Mouse (Mus musculus): ENCODE measurements around the gene Pak2. TPM values are rescaled to one million over a fixed set of nuclear protein-coding genes. Genes with fewer than 3 reads are reported as not detected.
"Not testable (repeated sequence)": the region's sequence is repeated elsewhere in the genome, so short reads cannot be mapped to it uniquely, and the experiment has no call there.

Gene Pak2
- polyA plus RNA-seq, 1 experiment from 2014 or later = 38.3 TPM

- under 1% methylated on average over 29 of the region's 30 CpGs for WGBS
- peak overlapping the region; percentile 97 for H3K27ac ChIP-seq
- H3K9me3 ChIP-seq = no peaks in the 10 kb centered on the region
- H3K36me3 ChIP-seq = 0 out of 2 replicates have a peak, but pooled peaks cover 2% of the 10 kb centered on the region
- peaks cover 6% of the 10 kb centered on the region for H3K4me1 ChIP-seq (replicated peaks)
- H3K9ac ChIP-seq = peak overlapping the region; percentile 98
- H3K4me3 ChIP-seq (replicated peaks) = peak overlapping the region; percentile 94
- H3K4me2 ChIP-seq (replicated peaks) = peak overlapping the region; percentile 65
- no peak for ATAC-seq
- no peaks in the 10 kb centered on the region for H3K27me3 ChIP-seq (replicated peaks)
Measured at GRCm38 (mm10) chr16:32078408-32078990, 643 bp downstream of the Pak2 start.

- Histone ChIP-seq H3K4me1 (replicated peaks) (peaks cover 6% of the 10 kb centered on the region), H3K4me3 (replicated peaks) (peak overlapping the region; percentile 94), H3K36me3 (no peaks in the 10 kb centered on the region), H3K9me3 (no peaks in the 10 kb centered on the region), H3K9ac (peak overlapping the region; percentile 98), H3K27me3 (replicated peaks) (no peaks in the 10 kb centered on the region), H3K27ac (peak overlapping the region; percentile 97), H3K4me2 (replicated peaks) (peak overlapping the region; percentile 65)
- 5% methylated on average over 13 of the region's 13 CpGs for WGBS
- ATAC-seq = no peak
Measured at GRCm38 (mm10) chr16:32077648-32078407, 1.3 kb downstream of the Pak2 start.

GRCm38 (mm10) chr16:32076406-32076805, 2.7 kb downstream of the Pak2 start:
- H3K4me3 ChIP-seq (replicated peaks) = no peak overlapping the region
- no peaks in the 10 kb centered on the region for H3K9me3 ChIP-seq
- H3K4me1 ChIP-seq (replicated peaks) = peaks cover 6% of the 10 kb centered on the region
- H3K4me2 ChIP-seq (replicated peaks) = no peak overlapping the region
- H3K9ac ChIP-seq = no peak overlapping the region
- H3K27me3 ChIP-seq (replicated peaks) = no peaks in the 10 kb centered on the region
- H3K27ac ChIP-seq = no peak overlapping the region
- ATAC-seq = no peak
- H3K36me3 ChIP-seq = no peaks in the 10 kb centered on the region
- 53% methylated on average over 3 of the region's 3 CpGs for WGBS

DNA sequence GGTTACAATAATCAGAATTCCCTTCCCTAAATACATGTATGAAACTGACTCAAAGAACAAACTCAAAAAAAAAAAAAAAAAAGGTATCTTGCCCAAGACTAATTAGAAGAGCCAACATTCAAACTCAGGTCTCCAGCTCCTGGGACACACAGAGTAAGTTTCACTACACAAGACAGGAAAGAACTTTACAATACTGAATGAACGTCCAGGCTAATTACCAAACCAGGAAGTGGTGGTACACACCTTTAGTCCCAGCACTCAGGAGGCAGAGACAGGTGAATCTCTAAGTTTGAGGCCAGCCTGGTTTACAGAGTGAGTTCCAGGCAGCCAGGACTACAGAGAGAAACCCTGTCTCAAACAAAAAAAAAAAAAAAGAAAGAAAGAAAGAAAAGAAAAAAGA, 3.4 kb downstream of the Pak2 start:
- ATAC-seq = no peak
- Histone ChIP-seq H3K27me3 (replicated peaks) (no peaks in the 10 kb centered on the region), H3K36me3 (no peaks in the 10 kb centered on the region), H3K9ac (no peak overlapping the region), H3K4me3 (replicated peaks) (no peak overlapping the region), H3K9me3 (no peaks in the 10 kb centered on the region), H3K4me2 (replicated peaks) (no peak overlapping the region), H3K27ac (no peak overlapping the region), H3K4me1 (replicated peaks) (peaks cover 6% of the 10 kb centered on the region)
- 29% methylated on average over 1 of the region's 1 CpGs for WGBS

DNA sequence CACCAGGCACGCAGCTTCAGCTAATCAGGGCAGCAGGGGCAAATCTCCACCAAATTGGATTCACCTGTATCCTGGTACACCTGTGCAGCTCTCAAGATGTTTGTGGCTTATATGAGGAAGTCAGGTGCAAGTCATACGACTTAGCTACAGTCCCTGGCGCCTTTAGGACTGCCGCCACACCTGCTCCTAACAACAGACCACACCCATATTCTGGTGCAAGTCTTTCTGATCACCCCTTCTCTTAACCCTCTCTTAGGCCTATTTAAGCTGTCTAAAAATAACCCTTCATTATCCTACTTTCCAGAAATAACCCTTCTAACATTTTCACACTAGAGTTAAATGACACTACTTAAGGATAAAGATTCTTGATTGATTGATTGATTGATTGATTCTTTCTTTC, 9.1 kb downstream of the Pak2 start:
- not testable (repeated sequence) for H3K9me3 ChIP-seq; H3K36me3 ChIP-seq; H3K9ac ChIP-seq; H3K4me3 ChIP-seq (replicated peaks); H3K27ac ChIP-seq; H3K27me3 ChIP-seq (replicated peaks); H3K4me2 ChIP-seq (replicated peaks)
- ATAC-seq = peak; percentile 57
- H3K4me1 ChIP-seq (replicated peaks) = peaks cover 11% of the 10 kb centered on the region
- 41% methylated on average over 4 of the region's 4 CpGs for WGBS

GRCm38 (mm10) chr16:32068389-32069300, 10.5 kb downstream of the Pak2 start:
- peak; percentile 70 for ATAC-seq
- Histone ChIP-seq H3K4me1 (replicated peaks) (peaks cover 13% of the 10 kb centered on the region), H3K27ac (peak overlapping the region; percentile 64), H3K9ac (0 out of 2 replicates have a peak overlapping the region, but pooled peaks have one; percentile 6), H3K9me3 (no peaks in the 10 kb centered on the region), H3K4me3 (replicated peaks) (no peak overlapping the region), H3K27me3 (replicated peaks) (no peaks in the 10 kb centered on the region), H3K36me3 (no peaks in the 10 kb centered on the region), H3K4me2 (replicated peaks) (peak overlapping the region; percentile 16; the same call in 1 of the 2 replicates)
- 54% methylated on average over 12 of the region's 12 CpGs for WGBS

DNA sequence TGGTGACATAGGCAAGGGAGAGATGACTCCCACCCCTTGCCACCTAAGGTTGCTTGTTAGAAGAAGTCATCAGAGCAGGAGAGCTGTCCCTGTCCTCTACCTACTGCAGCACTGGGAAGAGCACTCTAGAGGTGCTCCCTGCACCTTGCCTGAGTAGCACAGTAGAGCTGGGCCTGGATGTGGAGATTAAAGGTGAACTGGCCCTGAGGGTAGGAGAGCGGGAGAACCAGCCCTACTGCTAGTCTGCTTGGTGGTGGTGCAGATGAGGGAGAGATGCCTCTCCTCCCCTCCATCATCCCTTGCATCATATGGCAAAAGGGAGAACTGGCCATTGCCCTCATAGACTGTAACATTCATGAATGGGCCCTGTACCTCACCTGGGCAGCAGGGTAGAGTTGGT, 12.2 kb downstream of the Pak2 start:
- Histone ChIP-seq H3K27me3 (replicated peaks) (no peaks in the 10 kb centered on the region), H3K27ac (no peak overlapping the region), H3K9me3 (no peaks in the 10 kb centered on the region), H3K4me3 (replicated peaks) (no peak overlapping the region), H3K4me1 (replicated peaks) (peaks cover 18% of the 10 kb centered on the region), H3K4me2 (replicated peaks) (no peak overlapping the region), H3K36me3 (no peaks in the 10 kb centered on the region), H3K9ac (no peak overlapping the region)
- 88% methylated on average over 1 of the region's 1 CpGs for WGBS
- no peak for ATAC-seq

GRCm38 (mm10) chr16:32063900-32064299, 15.2 kb downstream of the Pak2 start:
- peaks cover 16% of the 10 kb centered on the region for H3K4me1 ChIP-seq (replicated peaks)
- H3K9ac ChIP-seq = no peak overlapping the region
- H3K27ac ChIP-seq = no peak overlapping the region
- no peak for ATAC-seq
- WGBS = 64% methylated on average over 7 of the region's 7 CpGs
- H3K36me3 ChIP-seq = no peaks in the 10 kb centered on the region
- H3K4me3 ChIP-seq (replicated peaks) = no peak overlapping the region
- H3K27me3 ChIP-seq (replicated peaks) = no peaks in the 10 kb centered on the region
- no peaks in the 10 kb centered on the region for H3K9me3 ChIP-seq
- H3K4me2 ChIP-seq (replicated peaks) = no peak overlapping the region

GRCm38 (mm10) chr16:32062226-32062625, 16.9 kb downstream of the Pak2 start:
- Histone ChIP-seq H3K9ac (no peak overlapping the region), H3K27me3 (replicated peaks) (no peaks in the 10 kb centered on the region), H3K4me3 (replicated peaks) (no peak overlapping the region), H3K4me1 (replicated peaks) (peaks cover 14% of the 10 kb centered on the region), H3K9me3 (no peaks in the 10 kb centered on the region), H3K27ac (0 out of 2 replicates have a peak overlapping the region, but pooled peaks have one; percentile 27), H3K4me2 (replicated peaks) (no peak overlapping the region), H3K36me3 (no peaks in the 10 kb centered on the region)
- WGBS = 64% methylated on average over 2 of the region's 2 CpGs
- no peak for ATAC-seq

DNA sequence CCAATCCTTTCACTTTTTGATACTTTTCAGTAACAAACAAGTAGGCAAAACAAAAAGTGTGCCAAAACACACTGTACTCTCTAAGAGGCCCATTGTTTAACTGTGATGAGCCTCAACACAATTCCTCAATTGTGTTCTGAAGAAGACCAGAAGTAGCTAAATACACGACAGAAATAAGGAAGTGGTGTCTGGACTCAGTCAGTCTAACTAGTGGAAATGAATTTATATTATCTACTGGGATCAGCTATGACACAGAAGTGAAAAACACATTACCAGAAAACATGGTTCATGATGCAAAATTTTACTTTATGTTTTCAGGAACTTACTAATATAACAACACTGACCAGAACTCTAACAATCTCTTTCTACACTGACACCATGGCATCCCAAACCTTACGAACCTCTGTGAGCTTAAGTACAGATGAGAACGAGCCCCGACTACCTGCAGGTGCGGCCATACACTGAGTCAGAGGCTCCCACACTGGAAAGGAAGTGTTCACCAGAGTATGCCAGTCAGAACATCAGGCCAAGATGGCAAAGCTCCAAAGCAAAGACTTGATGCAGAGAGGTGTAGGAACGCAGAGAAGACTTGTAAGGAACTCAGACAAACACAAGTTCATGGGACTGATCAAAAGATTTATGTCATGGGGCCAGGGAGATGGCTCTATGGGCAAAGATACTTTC, 19.2 kb downstream of the Pak2 start:
- H3K4me2 ChIP-seq (replicated peaks) = no peak overlapping the region
- no peaks in the 10 kb centered on the region for H3K9me3 ChIP-seq
- no peak for ATAC-seq
- H3K4me1 ChIP-seq (replicated peaks) = peaks cover 7% of the 10 kb centered on the region; the same call in 1 of the 2 replicates
- H3K9ac ChIP-seq = no peak overlapping the region
- H3K27me3 ChIP-seq (replicated peaks) = no peaks in the 10 kb centered on the region
- H3K27ac ChIP-seq = no peak overlapping the region
- no peak overlapping the region for H3K4me3 ChIP-seq (replicated peaks)
- no peaks in the 10 kb centered on the region for H3K36me3 ChIP-seq
- 64% methylated on average over 6 of the region's 6 CpGs for WGBS

- H3K36me3 ChIP-seq = no peaks in the 10 kb centered on the region
- peak; percentile 70; the same call in 1 of the 2 replicates for ATAC-seq
- no peak overlapping the region for H3K27ac ChIP-seq
- no peak overlapping the region for H3K4me3 ChIP-seq (replicated peaks)
- H3K9ac ChIP-seq = no peak overlapping the region
- peaks cover 5% of the 10 kb centered on the region; the same call in 1 of the 2 replicates for H3K4me1 ChIP-seq (replicated peaks)
- H3K27me3 ChIP-seq (replicated peaks) = no peaks in the 10 kb centered on the region
- no peak overlapping the region for H3K4me2 ChIP-seq (replicated peaks)
- WGBS = 66% methylated on average over 5 of the region's 5 CpGs
- no peaks in the 10 kb centered on the region for H3K9me3 ChIP-seq
Measured at GRCm38 (mm10) chr16:32058817-32059216, 20.3 kb downstream of the Pak2 start.

- H3K9ac ChIP-seq = no peak overlapping the region
- no peak overlapping the region for H3K4me3 ChIP-seq (replicated peaks)
- whole genome bisulfite sequencing = 91% methylated on average over 4 of the region's 4 CpGs
- H3K36me3 ChIP-seq = peaks cover 39% of the 10 kb centered on the region
- H3K4me2 ChIP-seq (replicated peaks) = no peak overlapping the region
- H3K27ac ChIP-seq = no peak overlapping the region
- H3K4me1 ChIP-seq (replicated peaks) = no peaks in the 10 kb centered on the region
- H3K9me3 ChIP-seq = no peaks in the 10 kb centered on the region
- no peaks in the 10 kb centered on the region for H3K27me3 ChIP-seq (replicated peaks)
- no peak for ATAC-seq
Measured at GRCm38 (mm10) chr16:32042367-32042766, 36.8 kb downstream of the Pak2 start.
